Mouse (Mus musculus): ENCODE measurements around the gene Fam167b. TPM values are rescaled to one million over a fixed set of nuclear protein-coding genes. Genes with fewer than 3 reads are reported as not detected.
A peak's percentile ranks its signal among the peaks of the same experiment; 100 is the strongest.

The Fam167b gene
- total and polyA plus RNA-seq, 3 experiments: 1.1 to 1.2 TPM; not detected in 1

- dilution Hi-C loops (cut with MboI; ENCODE audit: extremely low pct_ligation_motif_present, extremely low pct_unique_long_range_greater_than_20kb, low sequenced_read_pairs) (no loop called here), in situ Hi-C loops (cut with MboI; ENCODE audit: low pct_ligation_motif_present, low pct_unique_long_range_greater_than_20kb, low sequenced_read_pairs) (loop anchor here (25.0 kb wide), 1 partner anchor 248 kb away; no protein-coding TSS in a partner anchor)
- peaks cover 34 to 77% of the 10 kb centered on the region in 2 experiments for H3K36me3 ChIP-seq (replicated peaks in 1 of 2; ENCODE audit: control insufficient read depth in 1 of 2, insufficient read depth in 1 of 2, low read length in 1 of 2)
- no peaks in the 10 kb centered on the region for H3K27me3 ChIP-seq (replicated peaks)
- H3K27ac ChIP-seq (ENCODE audit: insufficient read depth, low read depth): no peak overlapping the region
- no peaks in the 10 kb centered on the region for H3K79me2 ChIP-seq (replicated peaks; ENCODE audit: control insufficient read depth, extremely low read depth, insufficient read depth, poor library complexity, severe bottlenecking)
- H3K9me3 ChIP-seq (replicated peaks; ENCODE audit: low read length): no peaks in the 10 kb centered on the region
- peaks cover 6 to 49% of the 10 kb centered on the region in 2 experiments for H3K4me1 ChIP-seq (ENCODE audit: control insufficient read depth in 1 of 2, insufficient read depth in 2 of 2)
- no peak for DNase-seq (ENCODE audit: extremely low read depth)
- no peak overlapping the region for H3K4me3 ChIP-seq (replicated peaks in 1 of 3; ENCODE audit: low read depth in 2 of 3, low read length in 2 of 3, poor library complexity in 1 of 3)
- TF ChIP-seq E2F4 (IDR thresholded peaks at IDR 0.05; ENCODE audit: insufficient replicate concordance, low read depth, low read length) (no peak), ZMIZ1 (IDR thresholded peaks at IDR 0.05; ENCODE audit: low read depth, low read length) (no peak), POLR2AphosphoS2 (IDR thresholded peaks at IDR 0.05; ENCODE audit: low read depth, low read length) (0 out of 2 replicates have a peak, but pooled peaks have one; percentile 3), CHD1 (IDR thresholded peaks at IDR 0.05; ENCODE audit: low read depth, low read length) (no peak)
- no peak overlapping the region for H3K4me2 ChIP-seq (ENCODE audit: insufficient read depth, low read depth, poor library complexity, severe bottlenecking)
- no peak overlapping the region for H3K9ac ChIP-seq (ENCODE audit: insufficient read depth, low read depth)
Observed at GRCm38 (mm10) chr4:129610472-129610871, 32.1 kb upstream of the Fam167b start.

- no peak overlapping the region for H3K4me2 ChIP-seq (ENCODE audit: insufficient read depth, low read depth, poor library complexity, severe bottlenecking)
- H3K4me1 ChIP-seq (ENCODE audit: control insufficient read depth in 1 of 2, insufficient read depth in 2 of 2): peaks cover 6 to 49% of the 10 kb centered on the region in 2 experiments
- H3K27ac ChIP-seq (ENCODE audit: insufficient read depth, low read depth): 0 out of 2 replicates have a peak overlapping the region, but pooled peaks have one; percentile 33
- peaks cover 36 to 80% of the 10 kb centered on the region in 2 experiments for H3K36me3 ChIP-seq (replicated peaks in 1 of 2; ENCODE audit: control insufficient read depth in 1 of 2, insufficient read depth in 1 of 2, low read length in 1 of 2)
- dilution Hi-C loops (cut with MboI; ENCODE audit: extremely low pct_ligation_motif_present, extremely low pct_unique_long_range_greater_than_20kb, low sequenced_read_pairs) (no loop called here), in situ Hi-C loops (cut with MboI; ENCODE audit: low pct_ligation_motif_present, low pct_unique_long_range_greater_than_20kb, low sequenced_read_pairs) (loop anchor here (25.0 kb wide), 1 partner anchor 248 kb away; no protein-coding TSS in a partner anchor)
- no peaks in the 10 kb centered on the region for H3K79me2 ChIP-seq (replicated peaks; ENCODE audit: control insufficient read depth, extremely low read depth, insufficient read depth, poor library complexity, severe bottlenecking)
- no peak overlapping the region for H3K4me3 ChIP-seq (replicated peaks in 1 of 3; ENCODE audit: low read depth in 2 of 3, low read length in 2 of 3, poor library complexity in 1 of 3)
- no peak for TF ChIP-seq MYC (IDR thresholded peaks at IDR 0.05; ENCODE audit: low read depth, low read length)
- TF ChIP-seq CHD1 (IDR thresholded peaks at IDR 0.05; ENCODE audit: low read depth, low read length): no peak
- no peak for TF ChIP-seq CTCF (conservative IDR thresholded peaks at IDR 0.05 in 1 of 2, IDR thresholded peaks at IDR 0.05 in 1 of 2; ENCODE audit: low read depth in 2 of 2, low read length in 2 of 2)
- TF ChIP-seq USF2 (conservative IDR thresholded peaks at IDR 0.05; ENCODE audit: low read depth, low read length): no peak
- peak; percentile 19; the same call in 1 of the 2 replicates for TF ChIP-seq POLR2AphosphoS2 (IDR thresholded peaks at IDR 0.05; ENCODE audit: low read depth, low read length)
- H3K9me3 ChIP-seq (replicated peaks; ENCODE audit: low read length): no peaks in the 10 kb centered on the region
- no peak overlapping the region for H3K9ac ChIP-seq (ENCODE audit: insufficient read depth, low read depth)
- no peaks in the 10 kb centered on the region for H3K27me3 ChIP-seq (replicated peaks)
- no peak for DNase-seq (ENCODE audit: extremely low read depth)
Observed at GRCm38 (mm10) chr4:129610026-129610425, 31.7 kb upstream of the Fam167b start.

GRCm38 (mm10) chr4:129609139-129609631 lies 30.8 kb upstream of the Fam167b start:
- peak; percentile 64 for DNase-seq (ENCODE audit: extremely low read depth)
- dilution Hi-C loops (cut with MboI; ENCODE audit: extremely low pct_ligation_motif_present, extremely low pct_unique_long_range_greater_than_20kb, low sequenced_read_pairs): no loop called here
- peaks cover 44 to 81% of the 10 kb centered on the region in 2 experiments for H3K36me3 ChIP-seq (replicated peaks in 1 of 2; ENCODE audit: control insufficient read depth in 1 of 2, insufficient read depth in 1 of 2, low read length in 1 of 2)
- H3K79me2 ChIP-seq (replicated peaks; ENCODE audit: control insufficient read depth, extremely low read depth, insufficient read depth, poor library complexity, severe bottlenecking): no peaks in the 10 kb centered on the region
- H3K4me2 ChIP-seq (ENCODE audit: insufficient read depth, low read depth, poor library complexity, severe bottlenecking): no peak overlapping the region
- H3K9me3 ChIP-seq (replicated peaks; ENCODE audit: low read length): no peaks in the 10 kb centered on the region
- peaks cover 6 to 49% of the 10 kb centered on the region in 2 experiments for H3K4me1 ChIP-seq (ENCODE audit: control insufficient read depth in 1 of 2, insufficient read depth in 2 of 2)
- no peaks in the 10 kb centered on the region for H3K27me3 ChIP-seq (replicated peaks)
- peak overlapping the region in 1 of 3 experiments; percentile 19 for H3K4me3 ChIP-seq (replicated peaks in 1 of 3; ENCODE audit: low read depth in 2 of 3, low read length in 2 of 3, poor library complexity in 1 of 3)
- in situ Hi-C loops (cut with MboI; ENCODE audit: low pct_ligation_motif_present, low pct_unique_long_range_greater_than_20kb, low sequenced_read_pairs): loop anchor here (5.0 to 25.0 kb wide), 2 partner anchors 57 to 247 kb away; no protein-coding TSS in a partner anchor
- peak overlapping the region; percentile 33 for H3K27ac ChIP-seq (ENCODE audit: insufficient read depth, low read depth)
- H3K9ac ChIP-seq (ENCODE audit: insufficient read depth, low read depth): no peak overlapping the region
- TF ChIP-seq MYC (IDR thresholded peaks at IDR 0.05; ENCODE audit: low read depth, low read length): no peak
- TF ChIP-seq SIN3A (IDR thresholded peaks at IDR 0.05; ENCODE audit: low read length): no peak
- TF ChIP-seq USF1 (IDR thresholded peaks at IDR 0.05; ENCODE audit: low read depth, low read length): no peak
- no peak for TF ChIP-seq CHD1 (IDR thresholded peaks at IDR 0.05; ENCODE audit: low read depth, low read length)
- peak; percentile 9; the same call in 1 of the 2 replicates for TF ChIP-seq MEF2A (IDR thresholded peaks at IDR 0.05; ENCODE audit: borderline replicate concordance, low read depth, low read length)
- TF ChIP-seq ZC3H11A (IDR thresholded peaks at IDR 0.05; ENCODE audit: low read depth, low read length): no peak
- TF ChIP-seq ELF1 (IDR thresholded peaks at IDR 0.05; ENCODE audit: low read depth, low read length): no peak
- no peak for TF ChIP-seq MAX (IDR thresholded peaks at IDR 0.05; ENCODE audit: low read length)
- no peak for TF ChIP-seq RAD21 (IDR thresholded peaks at IDR 0.05; ENCODE audit: low read depth, low read length)
- TF ChIP-seq ETS1 (conservative IDR thresholded peaks at IDR 0.05; ENCODE audit: low read depth, low read length): peak; percentile 49
- TF ChIP-seq USF2 (conservative IDR thresholded peaks at IDR 0.05; ENCODE audit: low read depth, low read length): no peak
- TF ChIP-seq JUN (IDR thresholded peaks at IDR 0.05; ENCODE audit: insufficient read depth, low read depth, low read length): no peak
- TF ChIP-seq NRF1 (IDR thresholded peaks at IDR 0.05; ENCODE audit: low read depth, low read length): no peak
- no peak for TF ChIP-seq UBTF (IDR thresholded peaks at IDR 0.05; ENCODE audit: low read depth, low read length)
- TF ChIP-seq CHD2 (IDR thresholded peaks at IDR 0.05; ENCODE audit: low read length): no peak
- no peak for TF ChIP-seq HCFC1 (IDR thresholded peaks at IDR 0.05; ENCODE audit: low read depth, low read length)
- no peak for TF ChIP-seq ZMIZ1 (IDR thresholded peaks at IDR 0.05; ENCODE audit: low read depth, low read length)
- no peak for TF ChIP-seq MXI1 (IDR thresholded peaks at IDR 0.05; ENCODE audit: low read depth, low read length)
- TF ChIP-seq NELFE (IDR thresholded peaks at IDR 0.05; ENCODE audit: low read depth, low read length): no peak
- no peak for TF ChIP-seq GABPA (IDR thresholded peaks at IDR 0.05; ENCODE audit: insufficient replicate concordance, low read depth, low read length)
